Mouse (Mus musculus) WW6 (cell line): ENCODE measurements around the gene Tbc1d4.

Experiments used
- DNase-seq: peaks from one replicate; pipeline ENCODE4 v3.0.0-alpha.2; 2013; ENCODE audit warnings: low read depth, low spot score

Tbc1d4 gene

GRCm38 (mm10) chr14:101608519-101609368 is at the start of gene Tbc1d4:
Tbc1d4 (minus strand) TSS chr14:101609191.
- peak; percentile 59 for DNase-seq

- no peak for DNase-seq
Measured at GRCm38 (mm10) chr14:101656307-101656706, 47.3 kb upstream of the Tbc1d4 start.

GRCm38 (mm10) chr14:101654526-101654909 is 45.5 kb upstream of the Tbc1d4 start:
- no peak for DNase-seq

GRCm38 (mm10) chr14:101653581-101654525 is 44.9 kb upstream of the Tbc1d4 start, which contains the start of gene Uchl3:
Uchl3 (plus strand) TSS chr14:101653967.
- peak; percentile 84 for DNase-seq

- no peak for DNase-seq
Measured at GRCm38 (mm10) chr14:101652571-101652970, 43.6 kb upstream of the Tbc1d4 start.

GRCm38 (mm10) chr14:101650551-101650950 is 41.6 kb upstream of the Tbc1d4 start:
- DNase-seq: no peak

GRCm38 (mm10) chr14:101644948-101645347 is 36.0 kb upstream of the Tbc1d4 start:
- no peak for DNase-seq

GRCm38 (mm10) chr14:101640153-101640843 is 31.3 kb upstream of the Tbc1d4 start, which contains the start of gene Commd6:
Commd6 (minus strand) TSS chr14:101640686.
- peak; percentile 66 for DNase-seq

GRCm38 (mm10) chr14:101637381-101637780 is 28.4 kb upstream of the Tbc1d4 start:
- no peak for DNase-seq

- DNase-seq: no peak
Measured at GRCm38 (mm10) chr14:101635765-101636164, 26.8 kb upstream of the Tbc1d4 start.

- no peak for DNase-seq
Measured at GRCm38 (mm10) chr14:101630548-101630947, 21.6 kb upstream of the Tbc1d4 start.

GRCm38 (mm10) chr14:101617680-101618079 is 8.7 kb upstream of the Tbc1d4 start:
- DNase-seq: no peak

GRCm38 (mm10) chr14:101616178-101616577 is 7.2 kb upstream of the Tbc1d4 start:
- no peak for DNase-seq

GRCm38 (mm10) chr14:101613206-101613605 is 4.2 kb upstream of the Tbc1d4 start:
- DNase-seq: no peak

GRCm38 (mm10) chr14:101610701-101611100 is 1.7 kb upstream of the Tbc1d4 start:
- no peak for DNase-seq

GRCm38 (mm10) chr14:101607631-101608518 is 1.1 kb downstream of the Tbc1d4 start:
- peak; percentile 50 for DNase-seq

GRCm38 (mm10) chr14:101605843-101606242 is 3.1 kb downstream of the Tbc1d4 start:
- DNase-seq: no peak

GRCm38 (mm10) chr14:101602851-101603250 is 6.1 kb downstream of the Tbc1d4 start:
- DNase-seq: no peak

GRCm38 (mm10) chr14:101597096-101597715 is 11.8 kb downstream of the Tbc1d4 start:
- no peak for DNase-seq

GRCm38 (mm10) chr14:101596691-101597090 is 12.3 kb downstream of the Tbc1d4 start:
- no peak for DNase-seq
